Mouse (Mus musculus) erythroblast, embryonic 14.5 days (primary cell): ENCODE measurements around the gene Anapc13.

Experiments used
- GATA1 ChIP-seq: IDR thresholded peaks from 2 replicates; pipeline ENCODE4 v1.6.1; 2012; ENCODE audit warnings: low read length, inconsistent platforms, mixed read lengths
- TAL1 ChIP-seq: IDR thresholded peaks from 3 replicates; pipeline ENCODE4 v1.6.1; 2012; ENCODE audit warnings: low read length, inconsistent platforms, mixed read lengths

GRCm38 (mm10) chr9:102632923-102633537 lies 6.9 kb downstream of the Anapc13 start:
- TF ChIP-seq TAL1: no peak
- no peak; the same call in 1 of the 2 replicates for TF ChIP-seq GATA1
